ENCODE assay signal across 30 mouse cellular contexts in the genomic region with DNA sequence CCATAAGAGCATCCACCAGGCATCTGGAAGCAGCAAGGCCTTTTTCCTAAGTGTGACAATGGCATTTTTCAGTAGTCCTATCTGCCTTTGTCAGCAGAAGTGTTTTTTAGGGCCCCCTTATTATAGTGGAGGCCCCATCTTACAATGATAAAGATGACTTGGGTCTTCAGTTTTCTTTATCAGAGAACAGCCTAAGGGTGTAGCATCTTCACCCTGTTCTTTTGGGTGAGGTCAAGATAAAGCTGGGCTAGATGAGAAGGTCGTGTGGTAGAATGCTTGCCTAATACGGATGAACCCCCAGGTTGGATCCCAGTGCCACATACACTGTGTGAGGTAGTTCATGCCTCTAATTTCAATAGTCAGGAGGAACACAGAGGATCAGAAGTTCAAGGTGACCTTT.
DNase-seq lines count a peak whose midpoint lies in the region; ATAC-seq and TF ChIP-seq lines count a peak whose summit lies in the region.
"Had no signal": no experiment of that assay in that cellular context is flagged by ENCODE, and none has a peak within 500 bp of the region (broad histone marks: within the 10 kb centered on the region; RNA-seq: fewer than 3 reads in every experiment).

No protein-coding gene starts in this region.

- intact Hi-C loops in left cerebral cortex, postnatal 36 days (cut with DNase I), result no loop called here

- H3K4me1 ChIP-seq in stomach, embryonic 15.5 days, result peaks cover 7% of the 10 kb centered on the region; the same call in 1 of the 2 replicates
- no peaks in the 10 kb centered on the region for H3K4me1 ChIP-seq in stomach, postnatal 0 days (replicated peaks; ENCODE audit: control insufficient read depth, insufficient read depth)
- peaks cover 14% of the 10 kb centered on the region for H3K4me1 ChIP-seq in liver, embryonic 11.5 days (replicated peaks; ENCODE audit: control insufficient read depth, insufficient read depth, low read length)
- H3K4me1 ChIP-seq in liver, embryonic 16.5 days (ENCODE audit: control insufficient read depth, low read depth, low read length), result peaks cover 22% of the 10 kb centered on the region
- peaks cover 10% of the 10 kb centered on the region for H3K4me1 ChIP-seq in lung, adult 2 months (ENCODE audit: control insufficient read depth, insufficient read depth, low read length)

- no peaks in the 10 kb centered on the region for H3K36me3 ChIP-seq in stomach, embryonic 15.5 days
- H3K36me3 ChIP-seq in stomach, postnatal 0 days (ENCODE audit: control insufficient read depth, insufficient read depth, low read length), result no peaks in the 10 kb centered on the region
- no peaks in the 10 kb centered on the region for H3K36me3 ChIP-seq in liver, embryonic 11.5 days (ENCODE audit: control insufficient read depth, insufficient read depth, low read length)
- H3K36me3 ChIP-seq in liver, embryonic 16.5 days (ENCODE audit: control insufficient read depth, insufficient read depth), result no peaks in the 10 kb centered on the region
- H3K36me3 ChIP-seq: heart, embryonic 10.5 days; heart, embryonic 15.5 days; intestine, embryonic 15.5 days; limb, embryonic 12.5 days; midbrain, embryonic 12.5 days had no signal

- no peaks in the 10 kb centered on the region for H3K27me3 ChIP-seq in stomach, embryonic 15.5 days (replicated peaks)
- no peaks in the 10 kb centered on the region for H3K27me3 ChIP-seq in stomach, postnatal 0 days (ENCODE audit: control insufficient read depth, insufficient read depth, low read length)
- H3K27me3 ChIP-seq in liver, embryonic 11.5 days (replicated peaks; ENCODE audit: control insufficient read depth, insufficient read depth, low read length), result no peaks in the 10 kb centered on the region
- no peaks in the 10 kb centered on the region for H3K27me3 ChIP-seq in liver, embryonic 16.5 days (ENCODE audit: control insufficient read depth, insufficient read depth, low read depth, low read length)
- H3K27me3 ChIP-seq: heart, embryonic 15.5 days; intestine, embryonic 15.5 days; limb, embryonic 12.5 days; Patski had no signal

- no peak for TF ChIP-seq CTCF in stomach, postnatal 0 days (IDR thresholded peaks at IDR 0.05; ENCODE audit: low read depth)
- no peak for TF ChIP-seq CTCF in lung, adult 2 months (IDR thresholded peaks at IDR 0.05; ENCODE audit: insufficient read depth, low read length)

- no peak for TF ChIP-seq POLR2A in lung, adult 2 months (IDR thresholded peaks at IDR 0.05; ENCODE audit: borderline replicate concordance, extremely low read depth, low read depth, low read length)

- peak; percentile 57; the same call in 1 of the 2 replicates for ATAC-seq in stomach, embryonic 15.5 days (ENCODE audit: insufficient read depth, low FRiP score, low read depth)
- no peak for ATAC-seq in stomach, postnatal 0 days (ENCODE audit: low FRiP score, low TSS enrichment)
- ATAC-seq in liver, embryonic 11.5 days (replicated peaks; ENCODE audit: low FRiP score), result peak; percentile 90
- ATAC-seq in liver, embryonic 16.5 days (ENCODE audit: low read depth), result peak; percentile 89
- ATAC-seq: forebrain, embryonic 14.5 days; hindbrain, embryonic 16.5 days; intestine, embryonic 15.5 days; Patski had no signal

- H3K4me2 ChIP-seq in stomach, embryonic 15.5 days, result no peak overlapping the region
- no peak overlapping the region for H3K4me2 ChIP-seq in stomach, postnatal 0 days (replicated peaks; ENCODE audit: low read depth)
- H3K4me2 ChIP-seq in liver, embryonic 11.5 days, result no peak overlapping the region
- peak overlapping the region; percentile 0; the same call in 1 of the 2 replicates for H3K4me2 ChIP-seq in liver, embryonic 16.5 days (ENCODE audit: low read depth, low read length)
- H3K4me2 ChIP-seq: heart, embryonic 15.5 days; intestine, embryonic 15.5 days; limb, embryonic 12.5 days; midbrain, embryonic 12.5 days had no signal

- H3K4me3 ChIP-seq in stomach, embryonic 15.5 days (replicated peaks), result no peak overlapping the region
- no peak overlapping the region for H3K4me3 ChIP-seq in stomach, postnatal 0 days (ENCODE audit: low read depth, low read length)
- H3K4me3 ChIP-seq in liver, embryonic 11.5 days (ENCODE audit: low read depth, low read length), result no peak overlapping the region
- H3K4me3 ChIP-seq in liver, embryonic 16.5 days (ENCODE audit: low read depth, low read length), result no peak overlapping the region
- no peak overlapping the region for H3K4me3 ChIP-seq in lung, adult 2 months (replicated peaks; ENCODE audit: extremely low read depth, low read depth, low read length)
- H3K4me3 ChIP-seq: heart, embryonic 10.5 days; heart, embryonic 15.5 days; intestine, embryonic 15.5 days; limb, embryonic 12.5 days; midbrain, embryonic 12.5 days had no signal

- no peak for DNase-seq in stomach, postnatal 0 days (ENCODE audit: low spot score)
- no peak for DNase-seq in liver, embryonic 11.5 days (ENCODE audit: low spot score)
- DNase-seq in frontal cortex, postnatal 10 days (ENCODE audit: low spot score in 2 of 2), result no peak
- no peak for DNase-seq in left cerebral cortex, postnatal 36 days (ENCODE audit: low spot score in 2 of 2)
- no peak for DNase-seq in B cell, adult 2 months
- DNase-seq in lung, adult 2 months, result no peak
- DNase-seq: adrenal gland, postnatal 14 days; cerebellum, adult 2 months; cerebellum, postnatal 14 days; gastrocnemius, postnatal 25 days; heart, adult 11 months; kidney, adult 2 months; kidney, postnatal 4 days; layer of hippocampus, postnatal 36 days; lung, adult 18-20 months; lung, postnatal 10 days; right cerebral cortex, postnatal 14 days; thymus, adult 2 months; thymus, postnatal 36 days had no signal

- TF ChIP-seq EP300 in stomach, postnatal 0 days (optimal IDR thresholded peaks at IDR 0.05), result no peak

- H3K9me3 ChIP-seq in stomach, embryonic 15.5 days, result no peaks in the 10 kb centered on the region
- no peaks in the 10 kb centered on the region for H3K9me3 ChIP-seq in stomach, postnatal 0 days (ENCODE audit: control insufficient read depth, low read length)
- no peaks in the 10 kb centered on the region for H3K9me3 ChIP-seq in liver, embryonic 11.5 days (ENCODE audit: control insufficient read depth, low read length)
- H3K9me3 ChIP-seq in liver, embryonic 16.5 days (replicated peaks; ENCODE audit: control insufficient read depth, low read length), result no peaks in the 10 kb centered on the region
- H3K9me3 ChIP-seq: G1E; heart, embryonic 10.5 days; heart, embryonic 15.5 days; intestine, embryonic 15.5 days; limb, embryonic 12.5 days; midbrain, embryonic 12.5 days had no signal

- no peak overlapping the region for H3K27ac ChIP-seq in stomach, embryonic 15.5 days
- H3K27ac ChIP-seq in stomach, postnatal 0 days (replicated peaks), result no peak overlapping the region
- H3K27ac ChIP-seq in liver, embryonic 11.5 days (ENCODE audit: low read depth, low read length), result peak overlapping the region; percentile 77
- peak overlapping the region; percentile 82 for H3K27ac ChIP-seq in liver, embryonic 16.5 days (ENCODE audit: low read length)
- H3K27ac ChIP-seq: heart, embryonic 10.5 days; heart, embryonic 15.5 days; intestine, embryonic 15.5 days; limb, embryonic 12.5 days; midbrain, embryonic 12.5 days had no signal

- H3K9ac ChIP-seq in stomach, embryonic 15.5 days, result no peak overlapping the region
- H3K9ac ChIP-seq in stomach, postnatal 0 days (ENCODE audit: low read length), result no peak overlapping the region
- H3K9ac ChIP-seq in liver, embryonic 11.5 days (ENCODE audit: low read depth, low read length), result no peak overlapping the region
- peak overlapping the region; percentile 26; the same call in 1 of the 2 replicates for H3K9ac ChIP-seq in liver, embryonic 16.5 days (ENCODE audit: low read depth, low read length)
- H3K9ac ChIP-seq: heart, embryonic 15.5 days; intestine, embryonic 15.5 days; limb, embryonic 12.5 days; midbrain, embryonic 12.5 days had no signal

- 89% methylated on average over 2 of the region's 2 CpGs for WGBS in stomach, embryonic 15.5 days
- WGBS in stomach, postnatal 0 days, result 93% methylated on average over 2 of the region's 2 CpGs
- 52% methylated on average over 2 of the region's 2 CpGs for WGBS in liver, embryonic 11.5 days
- 18% methylated on average over 2 of the region's 2 CpGs for whole genome bisulfite sequencing in liver, embryonic 16.5 days (ENCODE audit: insufficient replicate concordance)
- 91% methylated on average over 2 of the region's 2 CpGs for WGBS in lung, adult 2 months

Comparison
In these comparisons a context has a peak if more than half of its experiments do, and no peak if none do; other contexts are left out.
1. H3K27ac ChIP-seq: peak in liver, embryonic 11.5 days (single experiment) and liver, embryonic 16.5 days (single experiment); none in stomach, embryonic 15.5 days (single experiment) and stomach, postnatal 0 days (single experiment).